Mouse (Mus musculus) urinary bladder, adult 2 months (tissue): Measurements from ENCODE around the gene Csnk2a1. TPM values are rescaled to one million over a fixed set of nuclear protein-coding genes. Genes with fewer than 3 reads are reported as not detected.

Source experiments
- DNase-seq: peaks from one replicate; pipeline ENCODE4 v3.0.0; 2022; ENCODE audit warnings: low spot score
- polyA plus RNA-seq: library from polyadenylated mRNA; depleted of rRNA; stranded (reverse); fragments of >200 nt; gene quantifications from 2 replicates; pipeline ENCODE4 v1.2.3, GENCODE M21; 2012; rRNA removed

Gene Csnk2a1
- polyA plus RNA-seq, 1 experiment: 53.8 TPM

- DNase-seq: no peak
Observed at GRCm38 (mm10) chr2:152324842-152325241, 98.2 kb downstream of the Csnk2a1 start.

DNA sequence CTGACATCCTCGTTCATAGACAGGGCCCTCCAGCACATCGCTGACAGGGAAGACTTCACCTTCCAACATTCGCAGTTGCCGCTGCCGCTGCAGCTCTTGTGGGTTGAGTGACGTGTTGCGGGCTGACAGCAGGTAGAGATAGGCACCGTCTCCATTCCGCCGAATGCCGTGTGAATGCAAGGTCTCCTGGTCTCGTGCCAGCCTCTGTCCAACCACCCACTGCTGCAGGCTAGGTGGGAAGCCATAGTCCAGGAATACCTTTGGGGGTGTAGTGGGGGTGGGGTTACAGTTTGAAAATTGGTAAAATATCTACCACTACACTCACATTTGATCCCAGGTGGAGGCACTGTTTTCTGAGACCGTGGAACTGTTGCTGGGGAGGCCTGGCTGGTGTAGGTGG is 99.5 kb downstream of the Csnk2a1 start:
- DNase-seq: no peak

GRCm38 (mm10) chr2:152326654-152327053 is 100.0 kb downstream of the Csnk2a1 start:
- no peak for DNase-seq

DNA sequence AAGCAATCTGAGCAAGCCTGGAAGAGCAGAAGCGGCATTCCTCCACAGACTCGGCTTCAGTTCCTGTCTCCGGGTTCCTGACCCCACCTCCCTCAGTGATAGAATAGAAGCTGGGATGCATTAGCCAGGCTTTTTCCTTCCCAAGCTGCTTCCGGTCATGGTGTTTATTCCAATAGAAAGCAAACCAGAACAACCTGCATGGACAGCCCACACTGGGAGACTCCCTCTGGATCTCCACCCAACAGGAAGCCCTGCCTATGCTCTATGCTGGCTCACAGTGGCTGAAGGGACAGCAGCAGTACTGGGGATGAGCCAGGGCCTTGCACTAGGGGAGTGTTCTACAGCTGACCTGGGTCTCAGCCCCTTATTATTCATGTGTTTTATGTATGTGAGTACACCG is 101.3 kb downstream of the Csnk2a1 start:
- no peak for DNase-seq

DNA sequence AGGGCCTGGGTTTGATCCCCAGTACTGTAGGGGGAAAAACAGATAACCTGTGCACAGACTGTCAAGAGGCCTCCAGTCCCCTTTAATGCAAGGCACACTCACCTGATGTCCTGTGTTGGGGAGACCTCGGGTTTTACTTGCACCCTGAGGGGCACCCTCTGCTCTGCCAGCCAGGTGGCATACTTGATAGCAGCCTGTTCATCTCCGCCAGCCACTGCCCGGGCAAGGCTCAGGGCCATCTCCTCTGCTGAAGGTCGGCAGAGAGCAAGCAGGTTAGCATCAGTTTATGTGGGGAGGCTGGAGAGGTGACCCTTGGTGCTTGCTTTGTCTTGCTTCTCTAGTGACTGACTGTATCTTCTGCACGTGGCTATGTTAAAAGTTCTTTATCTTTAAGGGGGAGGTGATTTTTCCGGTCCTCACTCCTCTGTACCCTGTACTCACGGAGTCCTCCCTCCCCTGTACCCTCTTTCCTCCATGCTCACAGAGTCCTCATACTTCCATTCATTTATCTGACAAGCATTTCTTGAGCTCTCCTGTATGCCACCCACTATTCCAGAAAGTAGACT is 104.3 kb downstream of the Csnk2a1 start:
- DNase-seq: no peak

Other genes with a start within 250 kb of the Csnk2a1 start
- 20.0 and 20.2 TPM in 2 replicates for gene Fam110a, start 246.6 kb upstream of the Csnk2a1 start, polyA plus RNA-seq
- gene Slc52a3, start 230.3 kb upstream of the Csnk2a1 start, polyA plus RNA-seq: 34.0 and 37.1 TPM in 2 replicates
- gene Scrt2, start 145.3 kb upstream of the Csnk2a1 start, polyA plus RNA-seq: 0.01 TPM in 1 of 2 replicates, not detected in the other
- gene Srxn1, start 121.3 kb upstream of the Csnk2a1 start, polyA plus RNA-seq: 44.9 and 46.3 TPM in 2 replicates
- gene Tcf15, start 83.3 kb upstream of the Csnk2a1 start, polyA plus RNA-seq: 2.3 and 2.8 TPM in 2 replicates
- gene Tbc1d20, start 67.0 kb downstream of the Csnk2a1 start, polyA plus RNA-seq: 42.0 and 44.4 TPM in 2 replicates
- 110 and 132 TPM in 2 replicates for gene Rbck1, start 105.8 kb downstream of the Csnk2a1 start, polyA plus RNA-seq
- gene Trib3, start 117.2 kb downstream of the Csnk2a1 start, polyA plus RNA-seq: 2.4 and 2.9 TPM in 2 replicates
- gene Nrsn2, start 149.8 kb downstream of the Csnk2a1 start, polyA plus RNA-seq: not detected in 2 replicates
- 8.6 and 12.6 TPM in 2 replicates for gene Sox12, start 171.2 kb downstream of the Csnk2a1 start, polyA plus RNA-seq
- 8.7 and 9.7 TPM in 2 replicates for gene Zcchc3, start 188.2 kb downstream of the Csnk2a1 start, polyA plus RNA-seq
- gene 6820408C15Rik, start 188.7 kb downstream of the Csnk2a1 start, polyA plus RNA-seq: 0.40 and 0.45 TPM in 2 replicates
- not detected in 2 replicates for gene Defb23, start 237.8 kb downstream of the Csnk2a1 start, polyA plus RNA-seq